Mouse (Mus musculus) yolk sac, embryonic 10.5 days (tissue): ENCODE data around the gene Nek3.
"Not testable (repeated sequence)": the region's sequence is repeated elsewhere in the genome, so short reads cannot be mapped to it uniquely, and the experiment has no call there.

Experiments
- DNase-seq: peaks from one replicate; pipeline ENCODE4 v3.0.0-alpha.2; 2017; ENCODE audit warnings: low spot score

Gene Nek3

DNA sequence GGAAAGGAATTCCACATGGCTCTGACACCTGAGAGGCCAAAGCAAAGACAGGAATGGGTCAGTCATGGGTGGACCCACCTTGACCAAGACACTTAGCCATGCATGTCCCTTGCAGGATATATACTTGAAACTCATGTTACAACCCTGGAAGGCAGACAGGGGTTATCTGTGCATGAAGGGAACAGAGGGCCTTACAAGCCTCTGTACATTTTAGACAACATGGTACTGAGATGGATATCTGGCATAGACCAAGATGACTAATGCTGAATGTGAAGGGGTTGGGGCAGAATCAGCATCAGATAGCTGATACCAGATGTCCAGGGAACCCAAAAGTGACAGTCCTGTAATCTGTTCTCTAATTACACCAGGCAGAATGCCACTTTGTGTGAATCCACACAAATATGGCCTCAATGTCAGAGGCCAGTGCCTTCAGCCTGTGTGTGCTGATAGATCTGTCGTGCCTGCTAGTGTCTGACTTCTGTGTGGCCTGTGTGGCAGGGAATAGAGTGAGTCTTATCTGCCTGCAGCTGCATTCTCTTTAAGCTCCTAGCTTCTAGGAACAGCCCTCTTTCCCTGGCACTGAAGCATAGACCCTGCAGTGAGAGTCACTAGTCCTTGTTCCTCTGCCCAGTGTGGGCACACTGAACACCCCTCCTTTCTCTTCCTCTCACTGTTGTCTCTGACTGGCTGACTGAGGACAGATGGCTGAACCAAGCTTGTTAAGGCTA lies 22.3 kb downstream of the Nek3 start:
- no peak for DNase-seq

DNA sequence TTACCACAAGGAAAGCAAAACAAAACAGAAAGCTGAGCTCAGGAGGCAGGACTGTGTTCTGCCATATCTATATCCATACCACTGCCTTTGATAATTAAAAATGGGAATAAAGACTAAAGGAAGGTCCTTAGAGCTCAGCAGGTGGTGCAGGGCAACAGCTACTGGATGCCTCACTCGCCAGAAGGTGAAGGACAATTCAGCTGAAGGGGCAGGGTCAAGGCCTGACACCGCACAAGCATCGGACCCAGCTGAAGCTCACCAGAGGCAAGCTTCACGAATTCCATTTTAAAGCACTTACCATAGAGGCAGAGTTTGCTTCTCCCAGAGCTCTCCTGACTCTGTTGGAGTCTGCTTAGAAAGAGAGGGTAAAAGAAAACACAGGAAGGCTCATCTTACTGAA lies 23.6 kb downstream of the Nek3 start:
- DNase-seq = no peak

DNA sequence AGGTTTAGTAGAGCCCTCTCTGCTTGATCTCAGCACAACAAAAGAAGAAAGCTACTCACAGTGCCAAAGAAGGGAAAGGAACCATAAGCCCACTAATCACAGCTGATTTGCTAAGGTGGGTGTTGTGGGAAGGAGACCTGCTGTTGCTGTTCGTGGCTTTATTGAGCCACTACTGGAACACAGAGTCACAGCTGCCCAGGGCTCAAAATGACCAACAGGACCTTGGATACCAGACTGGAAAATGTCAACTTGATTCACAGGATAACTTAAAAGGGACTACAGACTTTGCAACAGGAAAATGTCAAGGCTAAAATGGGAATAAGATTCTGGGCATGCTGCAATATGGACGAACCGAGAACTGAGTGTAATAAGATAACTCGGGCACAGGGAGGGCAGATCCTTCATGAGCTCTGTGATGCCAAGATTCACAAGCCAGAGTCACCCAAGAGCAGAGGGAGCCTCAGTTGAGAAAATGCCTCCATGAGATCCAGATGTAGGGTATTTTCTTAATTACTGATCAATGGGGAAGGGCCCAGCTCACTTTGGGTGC lies 24.3 kb downstream of the Nek3 start:
- DNase-seq = no peak

DNA sequence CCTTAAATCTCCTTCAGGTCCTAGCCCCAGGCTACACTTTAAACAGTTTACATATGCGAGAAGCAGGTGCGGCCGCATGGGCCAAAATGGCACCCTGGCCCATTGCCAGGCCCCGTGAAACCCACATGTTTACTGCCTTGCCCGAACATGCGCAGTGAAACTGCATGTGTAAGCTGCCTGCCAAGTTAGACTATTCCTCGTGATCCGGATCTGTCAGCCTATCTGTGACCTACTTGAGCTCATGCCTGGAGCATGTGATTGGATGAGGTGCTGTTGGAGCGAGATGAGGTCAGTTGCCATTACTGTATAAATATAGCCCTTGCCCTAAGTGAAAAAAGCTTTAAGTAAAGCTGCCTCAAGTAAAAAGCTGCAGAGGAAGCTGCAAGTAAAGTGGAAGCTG lies 29.8 kb downstream of the Nek3 start:
- not testable (repeated sequence) for DNase-seq

- no peak for DNase-seq
These were observed 31.5 kb downstream of the Nek3 start for GRCm38 (mm10) chr8:22134750-22135135.

DNA sequence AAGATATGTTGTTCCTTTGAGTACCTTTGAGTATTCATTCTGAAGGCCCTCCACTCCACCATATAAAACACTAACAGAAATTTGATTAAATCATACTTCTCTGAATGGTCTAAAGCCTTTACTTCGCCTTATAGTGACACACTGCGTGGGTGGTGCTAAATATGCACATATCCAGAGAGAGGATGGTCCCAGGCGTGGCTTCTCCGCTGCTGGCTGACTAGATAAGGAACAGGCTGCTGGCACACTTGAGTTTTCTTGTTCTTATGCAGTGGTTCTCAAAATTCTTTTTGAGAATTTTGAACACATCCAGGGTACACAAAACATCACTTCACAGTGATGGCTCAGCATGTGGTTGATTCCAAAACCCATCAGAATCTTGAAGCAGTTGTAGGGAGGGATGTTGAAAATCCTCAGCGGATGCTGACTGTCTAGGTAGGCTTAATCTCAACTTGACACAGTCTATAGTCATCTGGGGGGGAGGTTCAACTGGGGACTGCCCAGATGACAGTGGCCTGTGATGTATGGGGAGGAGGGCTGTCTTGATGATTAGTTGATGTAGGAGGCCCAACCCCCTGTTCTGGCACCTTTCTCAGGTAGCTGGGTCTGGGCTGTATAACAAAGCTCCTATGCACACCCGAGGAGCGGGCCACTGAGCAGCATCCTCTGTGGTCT lies 32.0 kb downstream of the Nek3 start:
- DNase-seq = no peak

DNA sequence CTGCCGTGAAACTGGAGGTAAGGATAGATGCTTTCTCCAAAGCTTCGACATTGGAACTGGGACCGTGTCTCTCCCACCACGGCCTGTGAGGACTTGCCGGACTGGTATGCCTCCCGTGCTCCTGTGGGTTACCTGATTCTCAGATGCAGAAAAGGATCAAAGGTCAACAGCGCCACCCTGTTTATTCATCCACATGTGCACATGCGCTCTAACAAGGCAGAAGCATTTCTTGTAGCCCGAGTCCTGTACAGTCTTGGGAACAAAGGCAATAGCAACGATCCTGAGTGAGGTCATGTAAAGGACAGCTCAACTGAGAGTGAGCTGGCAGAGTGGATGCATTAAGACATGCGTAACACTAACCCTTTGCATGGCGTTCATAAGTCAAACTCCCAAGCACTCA lies 34.2 kb downstream of the Nek3 start:
- DNase-seq = no peak

- DNase-seq = peak; percentile 72
These were observed 41.7 kb downstream of the Nek3 start, which contains the start of gene Nek5 for GRCm38 (mm10) chr8:22124220-22125152. Gene Nek5 (minus strand): TSS chr8:22125053.

DNA sequence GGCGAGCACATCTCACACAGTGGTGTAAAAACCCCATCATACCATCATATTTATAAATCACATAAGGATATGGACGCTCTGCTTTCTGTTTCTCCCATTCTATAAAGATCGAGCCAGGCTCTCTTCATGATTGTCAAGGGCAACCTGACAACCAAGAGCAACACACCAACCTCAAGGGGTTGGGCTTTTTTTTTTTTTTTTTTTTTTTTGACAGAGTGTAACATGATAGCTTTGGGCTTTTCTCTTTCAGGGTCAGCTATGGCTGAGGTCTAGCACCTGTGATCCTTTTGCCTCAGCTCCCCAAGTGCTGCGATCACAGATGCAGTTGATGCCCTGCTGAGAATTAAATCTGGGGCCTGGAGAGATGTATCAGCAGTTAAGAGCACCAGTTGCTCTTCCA lies 59.2 kb downstream of the Nek3 start:
- DNase-seq = no peak

GRCm38 (mm10) chr8:22091568-22091967 lies 74.7 kb downstream of the Nek3 start:
- no peak for DNase-seq

- DNase-seq = no peak
These were observed 77.0 kb downstream of the Nek3 start for GRCm38 (mm10) chr8:22089226-22089625.

DNA sequence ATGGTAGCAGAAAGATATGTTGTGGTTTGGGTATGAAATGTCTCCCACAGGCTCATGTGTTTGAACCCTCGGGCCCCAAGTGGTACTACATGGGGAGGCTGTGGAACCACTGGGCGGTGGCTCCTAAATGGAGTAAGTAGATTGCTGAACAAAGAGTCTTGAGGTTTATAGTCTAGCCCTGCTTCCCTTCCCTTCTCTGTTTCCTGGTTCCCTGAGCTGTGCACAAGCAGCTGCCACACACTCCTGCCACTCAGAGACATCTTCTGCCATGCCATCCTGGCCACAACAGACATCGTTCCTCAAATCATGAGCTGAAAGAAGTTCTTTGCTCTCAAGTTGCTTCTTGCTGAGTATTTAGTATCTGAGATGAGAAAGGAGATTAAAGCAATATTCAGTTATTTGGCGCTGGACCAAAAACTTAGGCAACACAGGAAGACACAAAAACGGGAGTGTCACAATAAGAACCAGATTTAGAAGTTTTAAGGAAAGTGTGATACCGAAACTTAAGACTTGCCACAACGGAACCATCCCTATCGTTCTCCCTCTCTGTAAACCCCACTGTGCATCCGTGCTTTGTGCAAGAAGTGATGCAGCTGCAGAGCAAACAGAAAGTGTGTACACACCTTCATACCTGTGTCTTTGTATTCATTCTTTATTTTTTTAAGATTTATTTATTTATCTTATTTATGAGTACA lies 86.8 kb downstream of the Nek3 start:
- DNase-seq = no peak
